Mouse (Mus musculus): ENCODE results near the gene Ncoa4.
A peak's percentile ranks its signal among the peaks of the same experiment; 100 is the strongest.
"Not testable (repeated sequence)": the region's sequence is repeated elsewhere in the genome, so short reads cannot be mapped to it uniquely, and the experiment has no call there.

Ncoa4 gene

GRCm38 (mm10) chr14:32159690-32160246 lies at the start of gene Ncoa4:
Ncoa4 (plus strand) TSS chr14:32159865.
- DNase-seq (ENCODE audit: inconsistent ontology term), result peak; percentile 98

- DNase-seq (ENCODE audit: inconsistent ontology term), result not testable (repeated sequence)
Measured at GRCm38 (mm10) chr14:32112124-32112523, 47.5 kb upstream of the Ncoa4 start.

DNA sequence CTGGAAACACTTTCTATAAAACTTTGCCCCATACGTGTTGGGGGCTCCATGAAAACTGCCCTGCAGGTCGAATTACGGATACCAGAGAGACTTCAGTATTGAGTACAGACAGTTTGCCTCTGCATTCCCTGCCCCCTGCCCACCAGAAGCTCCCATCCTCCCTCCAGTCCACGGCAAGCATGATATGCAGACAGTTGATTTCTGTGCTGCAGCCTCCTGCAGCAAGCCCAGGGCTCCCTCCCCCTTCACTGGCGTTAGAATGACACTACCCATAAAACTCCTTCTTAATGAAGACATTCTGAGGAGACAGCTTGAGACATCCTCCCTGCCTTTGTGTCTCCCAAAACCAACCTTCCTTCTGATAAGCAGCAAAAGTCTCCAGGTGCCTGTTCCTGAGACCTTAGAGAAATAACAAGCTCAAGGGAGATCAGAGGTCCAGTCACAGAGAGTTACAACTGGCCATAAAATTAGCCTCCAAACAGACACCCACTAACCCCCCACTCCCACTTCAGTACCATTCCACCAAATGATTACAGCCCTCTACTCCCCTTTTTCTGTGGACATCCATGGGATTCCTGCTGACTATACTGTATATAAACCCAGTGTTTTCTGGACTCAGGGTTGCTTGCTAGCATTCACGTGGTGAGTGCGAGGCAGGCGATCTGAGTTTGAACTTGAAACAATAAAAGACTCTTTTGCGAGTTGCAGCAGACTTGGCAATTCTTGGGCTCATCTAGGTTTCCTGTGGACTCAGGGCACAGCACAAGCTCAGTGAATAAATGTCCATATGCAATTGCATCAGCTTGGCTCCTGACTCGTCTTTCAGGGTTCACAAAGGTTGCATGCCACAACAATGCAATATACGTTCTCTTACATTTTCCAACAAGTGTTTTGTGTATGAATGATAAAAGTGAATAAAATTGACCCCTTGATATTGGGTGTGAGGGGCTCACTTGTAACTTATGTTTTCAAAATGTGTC lies 38.4 kb upstream of the Ncoa4 start:
- DNase-seq (ENCODE audit: inconsistent ontology term), result no peak

GRCm38 (mm10) chr14:32121920-32122315 lies 37.7 kb upstream of the Ncoa4 start:
- no peak for DNase-seq (ENCODE audit: inconsistent ontology term)

DNA sequence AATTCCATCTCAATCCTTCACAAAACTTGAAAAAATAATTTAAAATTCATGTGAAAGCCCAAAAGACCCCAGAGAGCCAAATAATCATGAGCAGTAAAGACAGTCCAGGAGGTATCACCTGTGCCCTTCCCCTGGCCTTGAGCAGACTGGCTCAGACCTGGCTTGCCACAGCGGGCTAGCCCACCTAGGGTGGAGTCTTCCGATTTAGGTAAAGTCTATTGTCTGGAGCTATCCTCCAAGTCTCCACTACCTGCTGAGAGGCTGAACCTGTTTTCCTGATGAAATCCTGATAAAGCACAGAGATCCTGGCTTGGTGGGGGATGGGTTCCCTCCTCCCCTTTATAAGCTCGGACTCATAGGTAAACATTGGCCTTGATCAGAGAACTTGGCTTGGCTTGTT lies 35.4 kb upstream of the Ncoa4 start:
- DNase-seq (ENCODE audit: inconsistent ontology term), result no peak

DNA sequence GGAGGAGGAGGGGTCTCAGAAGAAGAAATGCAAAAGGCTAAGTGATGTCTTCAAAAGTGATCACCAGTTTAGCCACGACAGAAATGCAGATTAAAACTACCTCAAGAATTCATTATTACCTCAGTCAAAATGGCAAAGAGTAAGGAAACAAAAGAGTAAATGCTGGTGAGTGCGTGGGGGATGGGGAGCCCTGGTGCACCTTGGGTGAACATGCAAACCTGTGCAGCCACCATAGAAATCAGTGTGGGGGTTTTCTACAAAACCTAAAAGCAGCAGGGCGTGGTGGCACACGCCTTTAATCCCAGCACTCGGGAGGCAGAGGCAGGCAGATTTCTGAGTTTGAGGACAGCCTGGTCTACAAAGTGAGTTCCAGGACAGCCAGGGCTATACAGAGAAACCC lies 34.4 kb upstream of the Ncoa4 start:
- not testable (repeated sequence) for DNase-seq (ENCODE audit: inconsistent ontology term)

- no peak for DNase-seq (ENCODE audit: inconsistent ontology term)
Measured at GRCm38 (mm10) chr14:32128409-32128808, 31.3 kb upstream of the Ncoa4 start.

DNA sequence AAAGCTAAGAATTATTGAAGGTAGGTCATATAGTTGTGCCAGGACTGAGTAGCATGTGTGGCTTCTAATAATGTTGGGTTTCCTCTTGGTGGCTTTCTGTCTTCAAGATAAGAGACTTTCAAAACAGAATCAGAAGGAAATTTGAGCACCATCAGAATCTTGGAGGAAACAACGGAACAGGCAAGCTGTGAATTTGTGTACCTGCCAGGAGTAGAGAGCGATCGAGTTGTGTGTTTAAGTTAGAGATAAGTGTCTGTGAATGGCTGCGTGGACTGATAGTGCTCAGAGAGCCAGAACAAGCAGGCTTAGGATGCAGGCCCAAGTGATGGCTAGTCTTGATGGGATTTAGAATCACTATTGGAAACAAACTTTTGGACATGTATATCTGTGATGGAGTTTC lies 27.8 kb upstream of the Ncoa4 start:
- DNase-seq (ENCODE audit: inconsistent ontology term), result no peak

DNA sequence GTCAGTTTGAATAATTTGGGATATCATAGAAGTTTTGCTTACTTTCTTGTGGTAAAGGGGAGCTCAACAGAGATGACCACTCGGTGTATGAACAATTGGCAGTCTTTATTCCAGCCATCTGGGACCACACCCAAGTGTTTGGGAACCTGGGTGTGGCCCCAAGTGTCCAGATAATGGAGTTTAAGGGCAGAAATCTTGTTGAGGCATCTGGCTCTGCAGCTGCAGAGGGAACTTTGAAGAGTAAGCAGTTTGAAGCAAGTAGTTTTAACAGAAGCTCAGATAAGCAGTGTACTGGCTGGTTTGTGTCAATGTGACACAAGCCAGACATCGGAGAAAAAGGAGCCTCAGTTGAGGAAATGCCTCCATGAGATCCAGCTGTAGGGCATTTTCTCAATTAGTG lies 25.4 kb upstream of the Ncoa4 start:
- no peak for DNase-seq (ENCODE audit: inconsistent ontology term)

DNA sequence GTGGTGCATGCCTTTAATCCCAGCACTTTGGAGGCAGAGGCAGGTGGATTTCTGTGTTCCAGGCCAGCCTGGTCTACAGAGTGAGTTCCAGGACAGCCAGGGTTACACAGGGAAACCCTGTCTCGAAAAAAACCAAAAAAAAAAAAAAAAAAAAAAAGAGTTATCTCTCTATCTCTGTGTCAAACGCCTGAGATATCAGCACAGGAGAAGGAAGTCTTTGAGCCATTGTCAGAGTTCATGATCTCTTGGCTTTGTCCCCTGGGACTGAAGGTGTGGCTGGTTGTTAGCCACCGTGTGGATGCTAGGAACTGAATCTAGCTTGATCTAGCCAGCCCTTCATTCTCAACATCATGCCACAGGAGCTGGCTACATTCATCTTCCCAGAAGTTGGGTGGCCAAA lies 23.2 kb upstream of the Ncoa4 start:
- not testable (repeated sequence) for DNase-seq (ENCODE audit: inconsistent ontology term)

DNA sequence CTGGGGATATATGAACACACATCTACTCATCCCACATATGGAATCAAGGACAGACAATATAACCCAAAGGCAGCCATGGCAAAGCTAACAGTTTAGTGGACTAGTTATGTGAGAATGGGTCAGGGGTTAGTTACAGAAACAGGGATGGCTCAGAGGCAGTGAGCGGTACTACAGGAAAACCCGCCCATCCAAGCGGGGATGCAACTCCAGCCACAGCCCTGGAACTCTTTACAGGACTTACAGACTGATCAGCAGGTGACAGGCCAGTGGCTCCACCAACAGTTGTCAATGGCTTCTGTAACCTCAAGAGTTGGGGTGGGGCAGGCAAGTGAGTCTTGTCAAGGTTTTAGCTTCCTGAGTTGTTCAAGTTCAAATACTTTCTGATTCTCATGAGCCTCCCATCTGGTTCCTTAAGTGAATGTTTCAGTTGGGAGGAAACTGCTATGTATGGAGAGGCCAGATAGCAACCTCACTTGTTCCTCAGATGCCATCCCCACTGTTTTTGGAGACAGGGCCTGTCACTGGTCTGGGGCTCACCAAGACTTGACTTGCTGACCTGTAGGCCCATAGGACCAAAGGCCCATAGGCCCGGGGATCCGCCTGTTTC lies 19.2 kb upstream of the Ncoa4 start:
- no peak for DNase-seq (ENCODE audit: inconsistent ontology term)

DNA sequence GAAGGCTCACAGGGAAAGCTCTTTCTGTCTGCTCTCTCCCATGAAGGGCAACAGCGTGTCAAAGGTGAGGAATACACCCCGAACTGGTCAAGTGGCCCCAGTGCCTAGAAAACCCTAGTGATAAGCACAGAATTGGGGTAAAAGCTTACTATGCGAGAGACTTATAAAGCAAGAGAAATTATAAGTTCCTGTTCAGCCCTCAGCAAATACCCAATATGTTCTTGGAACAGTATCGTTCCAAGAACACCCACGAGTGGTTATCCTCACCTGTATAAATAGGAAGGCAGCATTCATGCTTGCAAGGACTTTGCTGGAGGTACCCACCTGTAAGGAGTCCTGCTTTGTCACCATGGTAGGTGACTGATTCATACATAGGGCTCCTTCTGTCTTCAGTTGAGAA lies 17.9 kb upstream of the Ncoa4 start, which contains the start of gene Msmb:
Msmb (plus strand) TSS at position 301 of the 400 bp plus-strand sequence.
- DNase-seq (ENCODE audit: inconsistent ontology term), result no peak

DNA sequence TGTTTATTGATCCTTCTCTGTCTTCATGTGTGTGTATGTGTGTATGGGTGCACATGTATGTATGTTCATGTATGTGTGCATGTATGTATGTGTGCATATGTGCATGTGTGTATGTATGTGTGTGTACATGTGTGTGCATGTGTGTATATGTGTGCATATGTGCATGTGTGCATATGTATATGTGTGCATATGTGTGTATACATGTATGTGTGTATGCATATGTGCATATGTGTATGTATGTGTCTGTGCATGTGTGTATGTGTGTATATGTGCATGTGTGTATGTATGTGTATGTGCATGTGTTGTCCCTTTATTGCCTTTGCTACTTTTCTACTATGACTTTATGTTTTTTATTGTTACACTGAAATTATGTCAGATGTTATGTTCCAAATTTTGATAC lies 14.9 kb upstream of the Ncoa4 start:
- no peak for DNase-seq (ENCODE audit: inconsistent ontology term)

DNA sequence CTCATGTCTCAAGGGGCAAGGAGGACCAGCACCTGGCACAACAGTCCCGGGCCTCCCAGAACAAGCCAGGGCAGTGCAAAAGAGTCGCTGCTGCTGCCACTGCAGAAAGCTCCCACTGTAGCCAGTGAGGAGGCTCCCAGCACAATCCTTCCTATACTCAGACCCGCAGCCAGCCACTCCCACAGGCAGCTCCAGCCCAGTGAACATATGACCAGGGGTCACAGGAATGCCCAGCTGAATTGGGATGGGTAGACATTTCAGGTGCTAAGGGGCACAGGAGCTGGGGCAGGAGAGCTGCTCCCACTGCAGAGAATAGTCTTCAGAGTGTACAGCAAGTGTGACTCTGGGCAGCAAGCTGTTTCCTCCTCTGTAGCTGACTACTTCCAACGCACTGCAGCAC lies 14.3 kb upstream of the Ncoa4 start:
- DNase-seq (ENCODE audit: inconsistent ontology term), result no peak

DNA sequence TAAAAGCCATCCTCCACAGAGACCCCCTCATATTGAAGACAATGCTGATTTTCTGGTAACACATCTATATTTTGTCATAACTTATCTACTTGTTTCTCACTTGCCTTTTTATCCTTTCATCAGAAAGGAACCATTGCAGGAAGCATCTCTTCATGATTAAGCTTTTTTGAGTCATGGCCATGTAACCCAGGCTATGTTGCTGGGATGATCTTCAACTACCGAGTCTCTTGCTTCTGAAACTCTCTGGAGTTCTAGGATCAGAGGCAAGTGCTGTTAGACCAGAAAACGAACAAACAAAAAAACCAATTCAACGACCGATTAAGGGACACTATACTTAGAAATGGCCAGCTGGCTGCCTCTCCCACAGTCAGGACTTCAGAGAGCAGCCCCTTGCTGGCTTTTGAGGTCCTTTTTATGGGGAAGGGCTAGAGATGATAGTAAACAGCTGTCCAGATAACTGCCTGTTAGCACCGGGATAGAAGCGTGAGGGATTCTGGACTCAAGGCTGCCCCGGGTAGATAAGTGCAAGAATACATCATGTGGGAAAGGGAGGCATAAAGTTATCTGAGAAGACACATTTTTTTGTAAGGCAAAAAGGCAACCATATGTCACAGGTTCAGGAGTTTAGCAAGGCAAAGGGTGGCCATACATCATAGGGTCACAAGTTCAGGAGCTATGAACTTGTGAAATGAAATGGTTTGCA lies 13.7 kb upstream of the Ncoa4 start:
- no peak for DNase-seq (ENCODE audit: inconsistent ontology term)

GRCm38 (mm10) chr14:32146578-32146977 lies 13.1 kb upstream of the Ncoa4 start:
- no peak for DNase-seq (ENCODE audit: inconsistent ontology term)

GRCm38 (mm10) chr14:32150872-32151271 lies 8.8 kb upstream of the Ncoa4 start:
- no peak for DNase-seq (ENCODE audit: inconsistent ontology term)

- no peak for DNase-seq (ENCODE audit: inconsistent ontology term)
Measured at GRCm38 (mm10) chr14:32152243-32152965, 7.3 kb upstream of the Ncoa4 start.

DNA sequence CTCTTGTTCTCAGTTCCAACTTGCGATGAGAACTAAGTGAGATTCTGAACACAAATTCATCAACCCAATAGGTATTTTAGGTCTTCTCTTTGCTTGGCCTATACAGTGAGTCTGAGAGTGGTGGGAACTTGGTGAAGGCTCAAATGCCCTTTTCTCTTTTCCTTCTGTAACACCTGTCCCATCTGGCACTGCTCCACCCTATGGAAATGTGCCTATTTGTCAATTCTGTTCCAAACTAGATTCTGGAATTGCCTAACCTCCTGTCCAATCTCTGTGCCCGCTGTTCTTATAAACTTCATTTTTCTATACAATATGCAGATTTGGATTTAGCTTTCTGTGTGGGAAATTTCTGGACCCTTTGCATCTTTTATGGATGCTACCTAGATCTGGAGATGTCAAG lies 6.5 kb upstream of the Ncoa4 start:
- DNase-seq (ENCODE audit: inconsistent ontology term), result no peak

DNA sequence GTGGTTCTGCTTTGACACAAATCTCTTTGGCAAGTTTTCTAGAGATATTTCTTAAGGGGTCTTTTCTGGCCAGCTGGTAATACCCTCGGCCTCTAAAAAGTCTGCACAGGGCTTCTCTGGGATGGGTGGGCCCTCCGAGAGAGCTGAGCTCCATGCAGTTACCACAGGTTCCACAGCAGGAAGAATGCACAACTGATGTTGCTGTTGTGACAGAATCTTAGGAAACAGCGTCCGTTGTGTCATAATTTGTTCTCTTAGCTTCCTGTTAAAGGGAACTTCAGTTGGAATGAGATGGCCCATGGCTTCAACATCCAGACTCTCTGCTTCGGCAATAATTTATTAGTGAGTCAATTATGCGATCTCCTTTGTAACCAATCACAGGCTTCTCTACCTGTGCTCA lies 4.9 kb upstream of the Ncoa4 start:
- no peak for DNase-seq (ENCODE audit: inconsistent ontology term)

- no peak for DNase-seq (ENCODE audit: inconsistent ontology term)
Measured at GRCm38 (mm10) chr14:32159150-32159670, 455 bp upstream of the Ncoa4 start.

Data from Muller cell, postnatal 12 days (primary cell).